Mouse (Mus musculus): ENCODE measurements at regions not wholly inside any gene's neighbourhood (a gene's known extent, or its start where the extent isn't known, plus 50 kb on each side); places are given as distances from the start of the nearest gene placed in this dataset.

DNA sequence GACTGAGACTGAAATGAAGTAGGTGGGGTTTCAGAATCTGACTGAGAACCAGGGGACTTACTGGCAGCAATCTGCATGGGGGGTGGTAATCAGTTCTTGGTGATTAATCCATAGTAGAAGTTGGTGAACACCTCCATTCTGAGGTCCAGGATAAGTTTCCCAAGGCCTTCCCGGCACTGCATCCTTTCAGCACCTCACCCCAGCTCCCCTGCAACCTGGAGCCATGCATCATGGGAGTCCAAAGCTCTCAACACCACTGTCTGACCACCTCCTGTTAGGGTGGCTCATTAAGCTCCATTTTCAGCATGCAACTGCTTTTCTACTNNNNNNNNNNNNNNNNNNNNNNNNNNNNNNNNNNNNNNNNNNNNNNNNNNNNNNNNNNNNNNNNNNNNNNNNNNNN lies 157.0 kb downstream of the Cyp26b1 start:
- no peak for DNase-seq (ENCODE audit: low read depth, low spot score)

DNA sequence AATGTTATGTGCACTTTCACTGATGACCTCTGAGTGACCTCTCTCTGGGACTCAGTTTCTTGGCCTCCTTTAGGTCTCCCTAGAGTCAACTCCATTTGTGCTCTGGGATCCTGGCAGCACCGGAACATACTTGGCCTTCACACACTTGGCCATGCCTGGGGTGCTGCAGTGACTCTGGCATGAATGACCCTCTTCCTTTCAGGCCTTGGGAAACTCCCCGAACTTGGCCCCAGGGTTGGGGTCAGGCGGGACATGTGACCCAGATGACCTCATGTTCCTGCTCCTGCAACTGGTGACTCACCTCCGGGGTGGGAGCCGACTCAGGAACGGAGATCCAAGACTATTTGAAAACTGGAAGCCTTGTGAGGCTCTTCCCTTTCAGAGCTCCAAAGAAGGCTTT lies 159.2 kb downstream of the Cyp26b1 start:
- DNase-seq (ENCODE audit: low read depth, low spot score), result no peak

DNA sequence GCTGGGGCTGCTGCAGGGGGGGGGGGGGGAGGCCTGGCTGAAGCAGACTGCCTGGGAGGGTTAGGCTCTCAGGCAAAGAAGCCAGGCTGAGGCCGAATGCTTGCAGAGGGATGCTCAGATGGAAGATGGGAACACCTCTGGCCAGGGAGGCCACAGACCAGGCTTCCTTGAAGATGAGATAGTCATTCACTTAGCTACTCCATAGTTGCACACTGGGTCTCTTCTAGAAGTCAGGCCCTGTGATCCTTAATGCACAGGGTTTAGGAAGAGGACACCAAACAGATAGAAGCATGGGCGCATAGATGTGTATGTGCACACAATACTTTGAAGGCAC lies 162.1 kb downstream of the Cyp26b1 start:
- DNase-seq (ENCODE audit: low read depth, low spot score), result no peak

DNA sequence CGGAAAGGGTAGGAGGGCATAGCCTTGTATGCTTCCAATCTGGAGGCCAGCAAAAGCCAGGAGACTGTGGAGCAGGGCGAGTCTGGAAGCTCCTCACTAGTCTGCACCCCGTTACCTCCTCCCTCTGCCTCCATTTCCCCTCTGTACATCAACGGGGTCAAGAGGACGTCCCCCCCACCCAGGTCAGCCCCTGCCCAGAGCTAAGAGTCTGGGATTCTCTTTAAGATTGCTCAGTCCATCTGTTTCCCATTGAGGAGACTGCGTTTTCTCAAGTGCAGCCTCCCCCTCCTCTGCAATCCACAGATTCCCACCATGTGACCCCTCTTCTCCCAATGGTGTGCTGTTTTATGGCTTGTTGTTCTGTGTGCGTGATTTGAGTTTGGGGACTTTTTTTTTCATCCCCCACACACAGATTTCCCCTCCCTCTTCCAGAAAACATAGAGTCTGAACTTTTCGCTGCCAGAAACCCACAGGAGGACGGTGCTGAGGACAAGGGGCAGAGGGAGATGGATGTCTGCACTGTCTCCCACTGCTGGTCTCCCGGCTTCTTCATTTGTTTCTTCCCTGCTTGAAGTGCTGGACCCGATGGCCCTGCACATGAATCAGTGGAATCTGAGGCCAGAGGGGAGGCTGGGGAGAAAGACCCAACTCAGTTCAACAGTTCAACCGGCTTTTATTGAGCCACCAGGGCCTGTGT lies 162.6 kb downstream of the Cyp26b1 start:
- no peak for DNase-seq (ENCODE audit: low read depth, low spot score)

DNA sequence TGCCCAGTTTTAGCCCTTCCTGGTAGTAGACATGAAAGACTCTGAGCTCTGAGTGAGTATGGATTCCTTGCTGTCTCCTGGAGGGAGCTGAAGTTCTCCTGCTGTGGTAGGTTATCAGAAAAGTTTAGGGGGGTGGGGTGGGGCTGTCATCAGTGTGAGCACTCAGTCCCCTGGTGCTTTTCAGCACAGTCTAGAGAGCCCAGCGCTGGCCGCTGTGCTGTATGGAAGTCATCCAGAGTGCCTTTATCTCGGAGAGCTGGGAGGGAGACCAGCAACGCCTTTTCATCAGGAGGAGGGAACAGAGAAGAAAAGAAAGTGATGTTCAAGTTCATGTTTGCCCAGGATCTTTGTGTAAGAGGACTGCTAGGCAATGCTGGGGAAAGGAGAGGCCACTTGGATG lies 163.6 kb downstream of the Cyp26b1 start:
- DNase-seq (ENCODE audit: low read depth, low spot score), result no peak

DNA sequence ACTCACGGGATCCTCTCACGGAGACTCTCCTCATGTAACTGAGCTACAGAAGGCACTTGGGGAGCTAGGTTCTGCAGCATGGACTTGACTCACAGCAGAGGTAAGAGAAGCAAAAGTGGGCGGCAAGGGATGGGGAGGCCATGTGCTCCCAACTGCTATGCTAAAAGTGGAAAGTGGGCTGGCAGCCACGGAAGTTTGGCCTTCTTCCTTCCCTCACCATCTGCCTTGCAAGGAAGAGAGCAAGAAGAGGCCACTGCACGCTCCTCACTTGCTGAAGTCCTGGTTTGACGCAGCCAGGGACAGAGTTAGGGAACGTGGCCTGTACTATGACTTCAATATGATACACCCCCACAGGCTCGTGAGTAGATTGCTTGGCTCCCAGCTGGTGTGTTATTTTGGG lies 164.5 kb downstream of the Cyp26b1 start:
- DNase-seq (ENCODE audit: low read depth, low spot score), result no peak

DNA sequence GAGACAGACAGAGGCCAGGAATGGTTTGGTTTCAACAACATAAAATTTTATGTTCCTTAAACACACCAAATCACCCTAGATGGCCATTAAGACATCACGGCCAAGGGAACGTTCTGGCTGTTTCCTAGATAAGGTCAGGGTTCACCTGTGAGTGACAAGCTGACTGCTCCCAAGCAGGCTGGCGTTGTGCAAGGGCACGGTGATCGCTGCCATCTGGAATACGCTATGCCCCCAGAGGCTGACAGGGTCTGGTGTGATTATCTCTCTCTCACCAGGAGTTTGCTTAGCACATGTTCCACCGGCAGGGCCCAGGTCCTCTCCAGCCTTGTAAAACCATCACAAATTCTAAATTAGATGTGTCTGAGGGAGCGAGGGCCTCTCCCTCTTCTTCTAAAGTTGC lies 167.0 kb downstream of the Cyp26b1 start:
- DNase-seq (ENCODE audit: low read depth, low spot score), result no peak

DNA sequence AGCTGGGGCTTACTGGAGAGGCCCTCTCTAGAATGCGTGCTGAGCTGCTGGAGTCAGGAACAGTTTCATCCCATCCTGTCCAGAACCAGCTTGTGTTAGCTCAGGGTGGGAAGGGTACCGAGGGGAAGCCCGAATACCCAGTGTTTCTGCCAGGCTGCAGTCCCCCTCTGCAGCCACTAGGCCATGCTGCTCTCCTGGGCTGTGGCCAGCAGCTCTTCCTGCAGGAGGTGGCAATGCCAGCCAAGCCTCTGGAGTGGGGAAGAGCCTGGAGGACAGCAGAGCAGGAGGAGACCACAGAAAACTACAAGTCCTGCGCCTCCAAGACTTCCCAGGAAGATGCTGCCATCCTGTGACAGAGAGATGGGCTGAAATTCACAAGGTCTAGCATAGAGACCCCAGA lies 167.9 kb downstream of the Cyp26b1 start:
- peak; percentile 11 for DNase-seq (ENCODE audit: low read depth, low spot score)

DNA sequence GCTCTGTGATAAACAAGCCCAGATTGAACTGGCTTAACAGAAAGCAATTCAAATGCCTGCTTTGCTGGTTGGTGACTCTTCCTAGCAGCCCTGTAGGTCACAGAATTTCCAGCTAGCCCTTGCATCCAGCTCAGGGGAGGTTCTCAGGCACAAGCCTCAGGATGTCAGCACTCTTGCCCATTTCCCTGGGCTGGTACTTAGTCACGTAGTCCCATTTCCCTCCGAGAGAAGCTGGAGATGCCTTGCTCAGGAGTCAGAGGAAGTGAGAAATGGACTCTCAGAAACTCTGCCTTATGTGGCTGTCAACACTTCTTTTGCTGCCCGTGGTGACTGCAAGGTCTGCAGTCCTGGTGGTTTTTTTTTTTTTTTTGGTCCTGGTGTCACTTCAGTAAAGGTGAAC lies 170.8 kb downstream of the Cyp26b1 start:
- no peak for DNase-seq (ENCODE audit: low read depth, low spot score)

DNA sequence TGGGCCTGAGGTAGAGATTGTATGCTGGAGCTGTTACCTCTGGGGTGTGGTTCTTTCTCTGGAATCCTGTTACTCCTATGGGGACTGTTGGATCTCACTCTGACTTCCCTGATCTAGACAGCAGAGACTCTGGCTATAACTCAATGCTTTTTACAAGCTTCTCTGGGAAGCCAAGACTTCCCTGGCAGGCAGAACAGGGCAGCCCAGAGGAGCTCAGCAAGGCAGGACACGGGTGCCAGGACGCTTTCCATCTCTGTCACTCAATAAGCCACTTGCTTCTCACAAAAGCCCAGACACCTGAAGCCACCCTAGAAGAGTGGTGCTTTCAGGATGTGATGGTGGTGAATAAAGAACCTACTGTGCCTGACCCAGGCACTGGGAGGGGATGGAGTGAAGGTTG lies 174.0 kb downstream of the Cyp26b1 start:
- DNase-seq (ENCODE audit: low read depth, low spot score), result no peak

DNA sequence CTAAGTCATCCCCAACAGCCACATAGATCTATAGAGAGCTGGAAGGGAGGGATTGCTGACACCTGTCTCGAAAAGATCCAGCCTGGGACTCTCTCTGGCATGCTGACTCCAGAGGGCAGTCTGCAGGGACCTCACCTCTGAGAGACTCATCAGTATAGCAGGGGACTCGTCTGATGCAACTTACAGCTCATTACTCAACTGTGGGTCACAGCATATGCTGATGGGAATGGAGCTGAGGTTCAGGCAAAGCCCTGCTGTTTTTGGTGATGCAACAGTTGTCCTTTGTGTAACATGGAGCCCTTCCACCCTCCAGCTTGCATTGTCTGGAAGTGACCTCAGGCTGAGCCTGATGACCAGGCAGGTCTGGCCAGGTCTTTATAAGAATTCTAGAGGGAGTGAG lies 174.4 kb downstream of the Cyp26b1 start:
- no peak for DNase-seq (ENCODE audit: low read depth, low spot score)

DNA sequence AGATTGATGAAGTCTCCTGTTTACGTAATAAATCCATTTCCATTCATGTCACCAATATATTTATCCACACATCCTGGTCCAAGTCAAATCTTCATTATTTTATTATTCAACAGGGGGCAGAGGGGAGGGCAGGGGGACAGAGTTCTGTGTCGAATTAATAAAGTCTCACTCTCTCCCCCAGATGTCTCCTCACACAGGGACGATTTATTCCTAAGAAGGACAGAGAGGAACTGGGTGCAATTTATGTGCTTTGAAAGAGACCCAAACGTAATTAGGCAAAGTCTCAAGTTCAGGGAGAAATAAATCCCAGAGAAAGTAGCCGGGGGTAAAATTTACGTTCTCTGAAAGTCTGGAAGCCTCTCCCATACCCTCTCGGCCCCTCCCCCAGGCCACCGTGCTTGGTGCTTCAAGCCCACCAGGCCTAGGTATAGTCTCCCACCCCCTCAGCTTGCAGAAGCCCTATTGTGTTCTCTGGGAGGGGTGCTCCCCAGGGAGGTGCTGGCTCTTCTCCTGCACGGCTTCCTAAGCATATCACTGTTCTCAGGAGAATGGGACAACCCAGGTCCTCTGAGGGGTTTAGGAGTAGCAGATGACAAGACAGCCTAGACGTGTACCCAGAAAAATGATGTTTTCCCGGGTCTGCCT lies 176.6 kb downstream of the Cyp26b1 start:
- no peak for DNase-seq (ENCODE audit: low read depth, low spot score)

DNA sequence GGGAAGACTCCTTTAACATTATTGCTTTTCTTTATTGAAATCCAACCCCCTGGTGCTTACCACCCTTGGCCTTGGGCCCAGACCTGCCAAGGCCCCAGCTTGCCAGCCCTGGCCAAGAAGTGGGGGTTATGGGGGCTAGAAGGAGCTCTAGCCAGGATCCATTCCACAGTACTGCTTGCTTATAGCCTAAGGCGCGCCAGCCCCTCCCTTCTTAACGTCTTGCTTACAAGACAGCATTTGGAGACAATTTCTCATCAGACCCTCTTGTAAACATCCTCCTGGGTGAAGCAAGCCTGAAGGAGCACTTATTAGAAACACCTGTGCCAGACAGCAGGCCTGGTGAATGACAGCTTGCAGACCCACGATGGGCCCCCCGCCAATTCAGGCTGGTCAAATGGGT lies 179.3 kb downstream of the Cyp26b1 start:
- DNase-seq (ENCODE audit: low read depth, low spot score), result no peak

DNA sequence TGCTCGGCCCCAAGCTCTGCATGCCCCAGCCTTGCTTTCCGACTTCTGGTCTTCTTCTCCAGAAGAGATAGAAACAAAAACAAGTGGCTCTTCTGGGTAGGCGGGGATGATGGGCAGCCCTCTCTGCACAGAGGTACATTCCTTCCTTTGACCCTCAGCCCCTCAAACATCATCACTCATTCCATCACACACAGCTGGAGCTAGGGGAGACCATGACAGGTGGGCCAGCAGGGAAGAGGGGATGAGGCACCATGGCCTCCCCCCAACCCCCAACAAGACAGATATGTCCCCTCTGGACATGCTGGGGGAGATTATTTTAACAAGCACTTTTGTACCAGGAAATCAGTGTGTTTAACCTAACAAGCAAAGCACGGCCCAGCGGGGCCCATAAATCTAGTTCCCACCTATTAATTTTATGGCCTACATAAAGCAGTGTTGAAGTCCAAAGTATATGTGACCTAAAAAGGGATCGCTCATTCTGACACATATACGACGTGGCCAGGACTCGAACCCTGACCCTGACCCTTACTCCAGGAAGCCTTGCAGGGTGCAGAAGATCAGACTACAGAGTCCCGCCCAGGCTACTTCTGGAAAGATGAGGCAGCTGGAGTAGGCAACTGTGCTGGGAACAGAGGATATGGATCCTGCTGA lies 183.7 kb downstream of the Cyp26b1 start:
- no peak for DNase-seq (ENCODE audit: low read depth, low spot score)

DNA sequence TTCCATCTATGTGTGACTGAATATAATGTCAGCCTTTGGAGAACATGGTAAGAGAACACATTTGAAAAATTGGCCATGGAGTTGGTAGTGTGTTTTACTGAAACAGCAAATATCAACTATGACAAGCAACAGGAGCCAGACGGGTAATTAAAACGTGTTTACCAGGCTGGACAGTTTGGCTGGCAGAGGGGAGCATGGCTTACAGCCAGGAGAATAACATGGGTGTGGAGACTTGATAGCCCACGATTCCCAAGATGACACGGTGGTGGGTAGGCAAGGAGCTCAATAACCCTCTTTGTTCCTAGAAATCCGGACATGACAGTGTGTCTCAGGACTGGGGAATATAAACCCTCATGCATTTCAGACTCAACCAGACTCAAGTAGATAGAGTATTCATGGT lies 185.2 kb downstream of the Cyp26b1 start:
- DNase-seq (ENCODE audit: low read depth, low spot score), result no peak

DNA sequence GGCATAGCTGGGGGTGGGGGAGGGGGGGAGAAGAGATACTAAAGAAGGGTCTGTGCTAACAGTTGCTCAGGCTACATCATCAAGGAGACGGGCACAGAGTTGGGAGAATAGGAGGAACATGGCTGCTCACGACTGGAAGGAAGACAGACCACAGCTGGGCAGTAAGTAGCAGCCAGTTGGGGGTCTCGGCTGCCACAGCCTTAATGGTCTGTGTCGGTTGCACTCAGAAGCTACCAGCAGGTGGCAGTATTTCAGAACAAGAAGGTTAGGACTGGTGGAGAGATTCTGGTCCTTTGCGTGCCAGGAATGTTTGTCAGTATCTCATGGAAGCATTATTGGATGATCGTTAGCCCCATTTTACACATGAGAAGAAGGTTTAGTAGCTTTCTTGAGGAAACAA lies 185.9 kb downstream of the Cyp26b1 start:
- peak; percentile 55 for DNase-seq (ENCODE audit: low read depth, low spot score)

DNA sequence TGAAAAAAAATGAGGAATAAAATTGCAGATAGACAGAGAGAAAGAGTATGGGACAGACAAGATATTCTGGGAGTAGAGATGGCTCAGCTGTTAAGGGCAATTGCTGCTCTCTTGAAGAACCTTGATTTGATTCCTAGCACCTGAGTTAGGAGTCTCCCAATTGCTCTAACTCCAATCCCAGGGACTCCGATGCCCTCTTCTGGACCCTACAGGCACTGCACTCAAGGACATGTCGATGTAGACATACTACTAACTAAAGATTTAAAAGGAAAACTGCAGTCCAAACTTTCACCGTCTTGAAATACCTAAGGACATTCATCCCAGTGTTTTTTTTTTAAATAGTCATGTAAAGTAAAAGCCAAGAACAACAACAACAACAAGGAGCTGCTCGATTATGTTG lies 189.0 kb downstream of the Cyp26b1 start:
- no peak for DNase-seq (ENCODE audit: low read depth, low spot score)

DNA sequence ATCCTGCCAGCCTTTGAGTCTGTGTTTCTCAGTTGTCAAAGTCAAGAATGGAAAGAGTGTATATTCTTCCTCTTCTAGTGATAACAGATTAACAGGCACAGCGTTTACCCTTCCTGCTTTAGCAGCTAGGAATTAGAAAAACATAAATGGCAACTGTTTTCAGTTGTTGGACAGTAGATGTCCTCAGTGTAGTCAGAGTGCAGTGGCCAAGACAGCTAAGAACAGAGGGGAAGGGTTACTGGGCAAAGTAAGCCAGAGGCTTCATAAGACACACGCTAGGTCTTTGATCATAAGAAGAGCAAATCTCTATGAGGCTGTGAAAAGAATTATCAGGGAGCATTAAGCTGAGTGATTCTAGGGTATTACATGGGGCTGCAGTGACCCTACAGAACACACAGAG lies 191.3 kb downstream of the Cyp26b1 start:
- DNase-seq (ENCODE audit: low read depth, low spot score), result no peak

DNA sequence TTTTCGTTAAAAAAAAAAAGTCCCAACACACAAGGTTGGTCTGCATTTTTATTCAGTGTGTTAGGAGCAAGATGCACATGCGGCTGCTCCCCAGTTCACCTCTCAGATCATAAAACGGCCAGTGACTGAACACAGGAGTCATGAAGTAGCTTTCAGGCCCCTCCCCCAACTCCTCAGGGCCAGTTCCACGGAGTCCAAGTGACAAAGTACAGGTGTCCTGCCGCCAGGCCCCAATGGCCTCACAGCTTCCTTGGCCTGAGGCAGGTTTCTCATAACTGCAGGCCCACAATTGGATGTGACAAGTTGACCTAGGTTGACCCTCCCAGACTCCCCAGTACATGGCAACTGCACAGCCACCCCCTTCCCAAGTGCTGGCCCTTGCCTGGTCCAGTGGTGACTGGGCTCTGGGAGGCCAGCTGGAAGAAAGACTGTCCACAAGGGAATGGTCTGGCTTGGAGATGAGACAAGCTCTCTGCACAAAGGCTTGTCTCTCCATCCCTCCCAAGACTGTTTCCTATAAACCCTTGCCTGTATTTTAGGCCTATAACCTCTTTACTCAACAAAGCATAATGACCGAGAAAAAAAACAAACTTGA lies 199.1 kb downstream of the Cyp26b1 start:
- DNase-seq (ENCODE audit: low read depth, low spot score), result no peak

DNA sequence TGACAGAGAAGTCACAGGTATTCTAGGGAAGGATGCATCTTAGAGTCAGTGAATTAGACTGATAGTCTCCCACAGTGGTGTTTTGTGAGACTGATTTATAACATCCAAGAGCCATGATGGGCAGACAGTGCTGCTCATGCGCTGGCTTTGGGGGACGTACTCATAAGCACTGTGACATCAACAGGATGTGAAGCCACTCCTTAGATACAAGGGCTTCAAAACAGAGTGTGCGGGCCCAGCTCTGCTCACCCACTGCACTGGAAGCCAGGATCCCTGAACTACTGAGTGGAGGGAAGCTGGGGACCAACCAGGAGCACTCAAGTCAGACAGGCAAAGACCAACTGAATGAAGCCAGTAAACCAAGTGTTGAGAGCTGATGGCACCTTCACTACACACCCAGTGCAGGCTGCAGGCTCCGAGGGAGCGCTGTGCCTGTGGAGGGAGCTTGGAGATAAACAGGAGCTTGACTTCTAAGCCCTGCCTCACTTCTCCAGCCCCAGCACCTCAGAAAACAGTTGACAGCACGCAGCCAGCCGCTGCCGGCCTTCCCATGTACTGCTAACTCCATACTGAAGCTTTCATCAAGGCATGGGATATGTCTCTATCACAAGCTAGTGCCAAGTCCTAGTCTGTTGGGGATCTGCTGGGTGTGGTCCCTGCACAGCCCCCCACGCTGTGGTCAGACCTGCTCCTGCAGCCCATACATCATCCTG lies 200.0 kb downstream of the Cyp26b1 start:
- DNase-seq (ENCODE audit: low read depth, low spot score), result no peak

DNA sequence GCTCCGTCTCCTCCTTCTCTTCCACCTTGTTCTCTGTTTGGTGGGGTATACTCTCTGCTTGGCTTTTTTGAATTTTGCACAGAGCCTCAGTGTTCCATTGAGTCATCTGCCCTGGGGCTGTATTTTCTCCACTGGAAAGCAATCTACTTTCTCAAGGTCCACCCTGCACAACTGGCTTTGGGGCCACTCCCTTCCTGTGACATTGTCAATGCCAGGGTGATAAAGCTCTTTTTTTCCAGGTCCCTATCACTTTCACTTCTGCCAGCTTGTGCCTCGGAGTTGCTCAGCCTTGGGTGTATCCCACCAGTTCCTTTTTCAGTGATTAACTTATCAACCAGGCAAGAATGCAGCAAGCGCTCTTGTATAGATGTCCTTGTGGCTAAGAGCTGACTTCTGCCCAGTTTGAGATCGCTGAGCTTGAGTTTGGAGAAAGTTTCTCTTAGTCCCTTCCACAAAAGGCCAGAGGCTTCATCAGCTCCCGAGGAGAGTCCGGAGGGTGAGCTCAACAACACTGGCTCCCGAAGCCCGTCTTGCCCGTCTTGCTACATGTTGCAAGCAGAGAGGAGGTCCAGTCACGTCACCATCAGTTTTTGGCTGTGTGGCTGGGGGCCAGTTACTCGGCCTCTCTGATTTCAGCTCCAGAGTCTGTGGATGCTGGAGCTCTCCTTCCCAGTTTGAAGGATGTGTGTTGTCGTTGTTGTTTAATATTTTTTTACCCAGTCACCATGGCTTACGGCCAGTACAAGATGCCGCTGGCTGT lies 200.8 kb downstream of the Cyp26b1 start:
- no peak for DNase-seq (ENCODE audit: low read depth, low spot score)

DNA sequence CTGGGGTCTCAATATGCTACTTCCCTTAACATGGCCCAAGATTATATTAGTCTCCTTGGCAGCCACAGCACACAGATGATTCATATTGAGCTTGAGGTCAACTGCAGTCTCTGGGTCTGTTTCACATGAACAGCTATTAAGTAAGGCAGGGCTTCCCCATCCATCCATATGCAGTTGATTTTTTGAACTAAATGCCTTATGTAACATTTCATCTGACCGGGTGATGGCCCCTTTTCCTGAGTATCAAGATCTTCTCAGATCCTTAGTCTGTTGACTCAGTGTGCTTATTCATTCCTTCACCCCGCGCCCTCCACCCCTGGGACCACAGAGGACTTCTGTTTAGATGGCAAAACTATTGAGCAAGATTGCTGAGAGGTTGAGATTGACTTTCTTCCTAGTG lies 202.7 kb downstream of the Cyp26b1 start:
- no peak for DNase-seq (ENCODE audit: low read depth, low spot score)

Data from retina, postnatal 7 days (tissue).